Mouse (Mus musculus) WW6 (cell line): Measurements from ENCODE around the gene Atp5mpl.

Source experiments
- DNase-seq: peaks from one replicate; pipeline ENCODE4 v3.0.0-alpha.2; 2013; ENCODE audit warnings: low read depth, low spot score

Gene Atp5mpl

GRCm38 (mm10) chr12:111966683-111967173 lies at the start of gene Atp5mpl:
TSS of gene Atp5mpl (minus strand) at chr12:111966977.
- DNase-seq = peak; percentile 86

- no peak for DNase-seq
Observed at GRCm38 (mm10) chr12:112016346-112016745, 49.6 kb upstream of the Atp5mpl start.

GRCm38 (mm10) chr12:112013271-112013801 lies 46.6 kb upstream of the Atp5mpl start:
- no peak for DNase-seq

DNA sequence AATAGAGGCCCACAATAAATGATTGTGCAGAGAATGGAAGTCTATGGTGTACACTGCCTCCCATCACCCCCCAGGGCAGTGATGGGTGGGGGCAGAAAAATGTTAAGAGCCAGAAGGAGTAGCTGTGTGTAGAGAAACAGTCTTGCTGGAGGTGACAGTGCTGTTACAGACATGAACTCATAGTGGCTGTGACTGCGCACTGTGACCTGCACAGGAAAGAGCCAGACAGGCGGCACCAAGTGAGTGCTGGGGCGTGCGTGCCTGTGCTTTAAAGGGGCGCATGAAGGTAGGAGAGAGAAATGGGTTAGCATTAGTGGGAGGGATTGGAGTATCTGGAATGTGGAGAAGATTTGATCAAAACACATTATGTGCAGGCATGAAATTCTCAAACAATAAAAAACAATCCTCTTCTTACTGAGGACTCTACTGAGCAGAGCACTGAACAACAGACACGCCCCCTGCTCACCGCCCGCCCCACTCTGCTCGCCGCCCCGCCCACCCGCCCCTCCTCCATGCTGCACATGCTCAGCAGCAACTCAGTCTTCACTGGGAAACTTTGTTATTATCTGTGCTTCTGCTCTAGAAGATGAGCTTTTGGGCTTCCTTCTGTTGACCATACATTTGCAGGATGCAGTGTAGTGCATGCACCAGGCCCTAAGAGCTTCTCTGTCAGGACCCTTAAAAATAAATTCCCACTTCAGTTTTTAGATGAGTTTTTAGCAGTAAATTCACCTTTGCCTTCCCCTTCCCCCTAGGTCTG lies 45.9 kb upstream of the Atp5mpl start:
- no peak for DNase-seq

DNA sequence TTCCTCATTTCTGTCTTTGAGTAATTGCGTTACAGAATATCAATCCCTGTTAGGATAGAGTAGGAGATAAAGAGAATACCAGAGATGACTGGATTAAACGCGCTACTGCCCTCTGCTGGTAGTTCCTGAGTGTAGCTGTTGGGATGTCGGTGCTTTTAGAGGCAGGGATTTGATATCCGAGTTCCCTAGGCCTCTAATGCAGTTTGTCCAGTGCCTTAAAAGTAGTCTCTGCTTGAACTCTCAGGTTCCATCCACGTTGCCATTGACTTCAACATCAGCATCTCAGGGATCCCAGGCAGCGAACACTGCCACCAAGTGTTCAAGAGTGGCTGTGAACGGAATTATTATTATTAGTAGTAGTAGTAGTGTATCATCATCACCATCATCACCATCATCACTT lies 34.4 kb upstream of the Atp5mpl start:
- DNase-seq = peak; percentile 45

- DNase-seq = no peak
Observed at GRCm38 (mm10) chr12:111999735-112000134, 33.0 kb upstream of the Atp5mpl start.

DNA sequence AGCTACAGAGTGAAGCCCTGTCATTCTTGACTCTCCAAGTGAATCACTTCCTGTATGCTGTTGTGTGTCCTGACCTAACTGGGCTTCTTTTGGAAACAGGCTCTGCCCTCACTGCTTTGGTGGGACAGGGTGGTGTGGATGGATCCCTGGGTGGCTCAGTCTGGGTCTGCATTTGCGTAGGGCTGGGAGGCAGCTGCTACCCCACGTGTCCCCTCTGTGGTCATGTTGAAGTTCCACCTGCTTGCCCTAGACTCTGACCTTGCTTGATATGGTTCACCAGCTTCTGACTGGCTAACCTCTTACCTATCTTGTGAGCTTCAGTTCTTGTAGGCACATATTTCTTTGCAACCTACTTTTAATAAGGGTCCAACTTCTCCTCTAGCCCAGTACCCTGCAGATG lies 28.4 kb upstream of the Atp5mpl start:
- DNase-seq = no peak

DNA sequence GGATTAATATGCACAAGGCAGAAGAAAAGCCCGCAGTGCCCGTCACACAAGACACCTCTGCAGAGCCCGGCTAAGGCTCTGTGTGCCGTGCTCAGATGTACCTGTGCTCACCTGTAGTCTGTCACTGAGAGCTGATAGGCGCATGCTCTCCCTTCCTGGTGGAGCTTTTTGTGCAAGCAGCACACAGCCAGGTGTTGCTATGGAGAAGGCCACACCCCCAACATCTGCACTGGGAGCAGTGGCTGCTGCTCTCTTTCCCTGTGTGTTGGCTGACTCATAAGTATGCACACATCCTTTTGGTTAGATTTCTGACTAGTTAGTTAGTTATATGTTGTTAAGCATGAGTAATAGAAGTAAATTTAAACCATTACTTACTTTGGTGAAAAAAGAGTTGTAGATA lies 25.8 kb upstream of the Atp5mpl start:
- peak; percentile 31 for DNase-seq

GRCm38 (mm10) chr12:111986756-111987155 lies 20.0 kb upstream of the Atp5mpl start:
- DNase-seq = no peak

DNA sequence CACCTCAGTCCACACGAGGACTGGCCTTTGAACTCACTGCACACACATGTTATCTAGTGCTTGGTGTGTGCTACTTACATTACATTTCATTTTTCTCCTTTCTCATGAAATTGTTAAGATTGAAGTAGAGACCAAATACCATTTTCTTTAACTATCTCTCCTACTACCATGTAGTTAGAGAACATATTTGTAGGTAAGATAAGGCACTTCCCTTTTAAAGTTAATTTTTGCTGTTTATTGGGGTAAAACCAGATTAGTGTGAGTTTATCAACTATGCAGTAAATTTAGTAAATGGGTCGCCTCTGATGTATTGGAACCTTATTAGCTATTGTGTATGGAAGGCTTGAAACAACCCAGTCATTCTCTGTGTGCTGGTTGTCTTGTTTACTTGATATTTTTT lies 16.4 kb upstream of the Atp5mpl start:
- no peak for DNase-seq

DNA sequence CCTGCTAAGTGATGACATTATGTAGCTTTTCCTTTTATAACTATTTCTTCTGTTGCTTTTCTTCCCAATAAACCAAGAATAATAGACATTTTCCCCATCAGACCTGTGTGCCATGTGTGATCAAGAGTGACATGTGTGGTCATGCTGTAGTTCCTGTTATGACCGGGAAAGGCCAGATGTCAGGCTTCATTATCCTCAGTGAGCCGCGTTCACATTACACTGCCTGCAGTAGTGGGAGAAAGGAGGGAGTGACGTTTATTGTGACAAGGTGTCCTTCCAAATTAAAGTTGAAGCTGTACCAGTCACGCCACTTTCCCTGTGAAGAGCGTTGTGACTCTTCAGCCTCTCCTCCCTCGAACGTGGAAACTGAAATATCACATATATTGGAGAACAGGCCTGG lies 15.1 kb upstream of the Atp5mpl start:
- DNase-seq = no peak

DNA sequence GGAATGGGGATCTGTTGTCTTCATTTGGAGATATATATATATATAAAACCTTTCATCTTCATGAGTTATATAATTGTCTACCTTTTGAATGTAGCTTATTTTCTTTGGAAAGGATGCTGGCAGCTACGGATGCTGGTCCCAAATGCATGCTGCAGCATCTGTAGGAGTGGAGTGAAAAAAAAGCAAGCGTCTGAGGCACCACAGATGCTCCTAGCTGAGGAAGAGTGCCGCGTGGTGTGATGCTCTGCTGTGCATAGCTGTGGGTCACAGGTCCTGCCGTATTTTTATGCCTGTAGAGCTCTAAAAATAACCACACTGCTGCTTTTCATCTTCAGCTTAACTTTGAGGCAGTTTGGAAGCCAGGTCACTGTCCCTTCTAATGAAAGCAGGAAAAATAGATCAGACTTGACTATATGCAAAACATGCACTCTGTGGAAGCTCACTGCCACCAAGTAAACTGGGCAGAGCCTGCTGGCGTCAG lies 14.2 kb upstream of the Atp5mpl start, which contains the start of gene Rd3l:
Rd3l (minus strand) TSS at position 431 of the 481 bp plus-strand sequence.
- DNase-seq = no peak

DNA sequence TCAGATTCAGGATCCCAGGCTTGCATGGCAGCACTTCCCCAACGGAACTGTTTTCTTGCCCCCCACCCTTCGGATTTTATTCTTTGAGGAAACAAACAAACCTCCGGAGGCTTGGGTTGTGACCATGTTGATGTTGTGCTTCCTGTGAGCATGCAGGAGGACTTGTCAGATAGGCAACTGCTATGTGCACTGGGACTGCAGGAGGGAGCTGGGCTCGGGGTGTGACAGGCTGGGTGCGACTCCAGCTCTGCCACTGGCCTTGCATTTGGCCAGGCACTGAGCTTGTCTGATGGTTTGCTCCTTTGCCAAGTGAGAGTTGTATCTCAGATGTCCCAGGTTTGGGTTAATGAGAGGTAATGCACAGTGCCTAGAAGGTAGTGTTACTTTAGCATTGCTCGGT lies 11.5 kb upstream of the Atp5mpl start:
- DNase-seq = no peak

DNA sequence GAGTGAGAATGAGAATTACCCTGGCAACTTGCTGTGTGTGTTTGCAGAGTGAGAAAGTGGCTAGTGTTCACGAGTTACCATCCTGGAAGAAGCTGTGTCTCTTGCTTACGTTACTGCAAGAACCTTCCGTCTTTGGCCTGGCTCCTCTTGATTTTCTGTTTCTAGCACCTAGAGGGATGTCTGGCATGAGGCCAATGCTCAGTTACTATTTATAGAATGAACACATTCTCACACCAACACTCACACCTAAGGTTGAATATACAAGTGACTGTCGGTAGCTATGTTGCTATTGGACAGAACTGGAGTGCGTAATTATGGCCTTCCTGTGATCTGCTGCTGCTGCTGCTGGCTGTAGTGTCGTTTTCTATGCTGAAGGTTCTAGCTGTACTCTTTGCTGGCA lies 10.4 kb upstream of the Atp5mpl start:
- DNase-seq = no peak

GRCm38 (mm10) chr12:111974578-111974977 lies 7.8 kb upstream of the Atp5mpl start:
- DNase-seq = no peak

DNA sequence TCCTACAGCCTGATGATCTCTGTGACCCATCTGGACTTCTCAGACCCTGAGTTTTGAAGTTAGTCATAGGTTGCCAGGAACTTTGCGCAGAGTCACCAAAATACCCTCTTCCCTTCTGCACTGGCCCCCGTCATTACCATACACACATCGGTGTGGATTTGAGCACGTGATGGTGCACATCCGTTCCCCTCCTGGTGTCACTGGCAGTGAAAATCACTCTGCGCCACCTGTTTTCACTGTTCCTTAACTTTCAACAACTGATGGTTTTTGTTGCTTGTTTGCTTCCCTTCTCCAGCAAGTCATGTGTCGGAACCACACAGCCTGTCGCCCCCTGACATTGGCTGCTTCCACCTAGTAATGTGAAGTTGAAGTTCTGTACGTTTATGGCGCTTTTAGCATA lies 5.7 kb upstream of the Atp5mpl start:
- DNase-seq = no peak

- no peak for DNase-seq
Observed at GRCm38 (mm10) chr12:111971231-111971686, 4.5 kb upstream of the Atp5mpl start, which contains the start of gene Tdrd9. TSS of gene Tdrd9 (plus strand) at chr12:111971559.

- DNase-seq = no peak
Observed at GRCm38 (mm10) chr12:111970085-111970484, 3.3 kb upstream of the Atp5mpl start.

DNA sequence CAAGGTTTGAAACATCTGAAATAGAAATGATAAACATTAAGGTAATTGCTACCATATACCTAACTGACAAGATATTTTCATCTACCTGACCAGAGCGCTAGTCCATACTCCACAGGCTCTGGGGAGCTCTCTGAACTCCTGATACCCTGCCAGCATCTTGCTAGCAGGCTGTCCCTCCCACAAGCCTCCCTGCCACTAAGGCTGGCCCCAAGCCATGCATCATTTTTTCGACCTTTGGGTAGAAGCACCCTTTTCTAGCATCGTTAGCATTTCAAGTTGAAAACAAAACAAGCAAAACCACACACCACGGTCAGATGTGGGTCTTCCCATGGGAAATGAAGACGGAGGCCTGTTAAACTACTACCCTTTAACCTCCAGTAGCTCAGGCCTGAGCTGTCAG lies 3.4 kb downstream of the Atp5mpl start:
- no peak for DNase-seq

DNA sequence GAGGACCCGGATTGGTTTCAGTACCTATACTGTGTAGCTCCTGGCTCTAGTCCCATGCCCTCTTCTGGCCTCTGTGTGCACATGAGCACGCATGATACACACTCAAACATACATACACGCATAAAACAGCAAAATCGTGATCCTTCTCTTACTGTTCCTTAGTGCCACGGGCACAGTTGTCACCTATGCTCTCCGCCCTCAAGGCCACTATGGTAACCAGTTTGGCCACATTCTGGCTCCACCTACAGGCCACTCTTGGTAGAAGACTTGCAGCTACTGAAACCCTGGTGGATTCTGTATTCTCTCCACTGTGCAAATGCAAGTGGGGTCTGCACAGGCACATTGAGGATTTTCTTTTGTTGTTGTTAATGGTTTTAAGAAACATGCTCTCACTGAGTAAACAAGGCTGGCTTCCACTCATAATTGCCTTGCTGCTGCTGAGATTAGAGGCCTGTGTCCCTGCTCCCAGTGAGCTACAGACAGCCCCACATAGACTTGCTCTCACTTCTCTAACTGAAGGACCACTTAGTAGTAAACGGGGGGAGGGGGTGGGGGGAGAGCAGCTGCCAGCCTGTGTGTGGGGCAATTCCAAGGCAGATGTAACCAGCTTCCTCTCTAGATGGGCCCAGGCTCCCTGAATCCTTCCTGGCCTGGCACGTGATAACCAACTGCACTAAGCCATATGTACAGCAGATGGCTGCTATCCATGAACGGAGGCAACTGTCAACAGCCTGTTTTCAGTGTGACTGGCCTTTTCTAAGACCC lies 8.5 kb downstream of the Atp5mpl start:
- no peak for DNase-seq

DNA sequence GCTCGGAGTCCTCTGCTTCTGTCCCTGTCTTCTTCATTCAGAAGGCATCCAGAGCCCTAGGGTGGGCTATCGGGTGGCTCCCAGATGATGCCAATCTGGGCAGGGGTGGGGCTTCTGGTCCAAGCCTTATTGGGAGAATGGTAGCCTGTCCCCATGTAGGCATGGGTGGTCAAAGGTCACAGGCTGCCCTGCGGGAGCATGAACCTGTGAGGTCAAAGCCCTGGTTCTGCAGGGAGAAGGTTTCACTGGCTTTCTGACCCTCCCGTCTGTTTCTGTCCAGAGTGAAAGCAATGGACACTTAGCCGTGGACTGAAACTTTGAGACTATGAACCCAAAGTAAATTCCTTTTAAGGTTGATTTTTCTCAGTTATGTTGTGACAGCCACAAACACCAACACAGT lies 10.6 kb downstream of the Atp5mpl start:
- DNase-seq = no peak

DNA sequence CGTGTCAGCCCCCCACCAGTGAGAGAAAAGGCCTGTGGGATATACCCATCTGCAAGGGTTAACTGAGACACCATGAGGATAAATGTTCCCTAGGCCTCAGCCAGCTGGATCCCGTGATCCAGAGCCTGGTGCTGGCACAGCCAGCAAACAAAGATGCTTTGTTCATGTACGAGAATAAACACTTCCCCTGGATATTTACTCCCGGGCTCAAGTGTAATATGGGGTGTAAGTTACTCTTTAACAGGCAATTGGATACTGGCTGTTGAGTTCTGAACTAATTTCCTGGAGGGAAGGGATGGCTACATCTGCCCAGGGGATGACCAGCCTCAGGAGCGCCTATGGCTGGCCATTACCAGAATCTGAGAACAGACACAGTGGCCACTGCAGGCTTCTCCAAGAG lies 15.1 kb downstream of the Atp5mpl start:
- DNase-seq = no peak
